Mouse (Mus musculus) left cerebral cortex, adult 2 months (tissue): ENCODE results near the gene Abcc3. TPM values are rescaled to one million over a fixed set of nuclear protein-coding genes. Genes with fewer than 3 reads are reported as not detected.
"Not testable (repeated sequence)": the region's sequence is repeated elsewhere in the genome, so short reads cannot be mapped to it uniquely, and the experiment has no call there.

Experiments used
- DNase-seq, 2 experiments: peaks; one replicate each; pipeline ENCODE4 v3.0.0; 2021 to 2022; ENCODE audit warnings: low spot score in 2 of 2, mixed read lengths in 1 of 2; ENCODE audit errors: extremely low spot score in 1 of 2
- H3K27ac ChIP-seq: fragments of 200-600 bp; 2 replicates; pipeline ENCODE4 v1.8.1; 2022
- H3K4me3 ChIP-seq: fragments of 200-600 bp; 2 replicates; pipeline ENCODE4 v1.8.1; 2022
- CTCF ChIP-seq: fragments of 200-600 bp; IDR thresholded peaks from 2 replicates; pipeline ENCODE4 v1.8.1; 2022; ENCODE audit warnings: antibody characterized with exemption, mild to moderate bottlenecking, moderate library complexity
- intact Hi-C: fragments of 180-260 bp; cut with DNase I; formaldehyde crosslinking; loops from one replicate; pipeline ENCODE4 v1.15.1; 2025
- total RNA-seq, 2 experiments: library from RNA; stranded (reverse); gene quantifications; 2 replicates each; pipeline ENCODE4 v1.2.3; 2021

Abcc3 gene
- total RNA-seq, 2 experiments from 2014 or later: 1.6 to 2.4 TPM

- intact Hi-C loops: loop anchor here (2.0 to 5.0 kb wide), 2 partner anchors 64 to 127 kb away; partner anchors contain the start of gene Rsad1
- peak; percentile 69 for TF ChIP-seq CTCF
- DNase-seq: peak in 1 of 2 experiments; percentile 47
- H3K4me3 ChIP-seq: no peak overlapping the region
- no peak overlapping the region for H3K27ac ChIP-seq
Measured at GRCm38 (mm10) chr11:94420325-94420724, 27.5 kb upstream of the Abcc3 start.

- DNase-seq: no peak
- intact Hi-C loops: no loop called here
- H3K4me3 ChIP-seq: no peak overlapping the region
- no peak overlapping the region for H3K27ac ChIP-seq
- no peak for TF ChIP-seq CTCF
Measured at GRCm38 (mm10) chr11:94419004-94419727, 26.4 kb upstream of the Abcc3 start.

DNA sequence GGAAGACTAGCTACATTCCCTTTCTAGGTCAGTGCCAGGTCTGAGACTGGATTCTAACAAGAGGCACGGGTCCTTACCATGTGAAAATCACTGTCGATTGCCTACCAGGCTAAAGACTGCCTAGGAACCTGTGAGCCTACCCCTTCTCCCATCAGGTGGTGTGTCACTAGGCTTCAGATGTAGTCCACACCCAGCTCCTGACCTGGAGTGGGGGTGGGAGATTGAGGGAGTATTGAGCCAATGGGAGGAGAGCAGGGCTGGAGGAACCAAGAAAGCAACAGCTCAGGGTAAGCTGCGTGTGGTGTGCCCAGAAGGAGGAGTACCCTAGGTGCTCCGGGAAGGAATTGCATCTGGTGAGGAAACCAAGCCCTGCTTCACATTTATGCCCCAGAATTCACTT is 21.2 kb upstream of the Abcc3 start:
- peak overlapping the region; percentile 45 for H3K27ac ChIP-seq
- intact Hi-C loops: no loop called here
- TF ChIP-seq CTCF: no peak

GRCm38 (mm10) chr11:94413516-94413915 is 20.7 kb upstream of the Abcc3 start:
- intact Hi-C loops: no loop called here
- no peak for DNase-seq
- Histone ChIP-seq H3K27ac (peak overlapping the region; percentile 45; the same call in 1 of the 2 replicates), H3K4me3 (no peak overlapping the region)
- TF ChIP-seq CTCF: no peak

More for the DNA sequence above, 21.2 kb upstream of the Abcc3 start:
- H3K4me3 ChIP-seq: no peak overlapping the region
- no peak for DNase-seq

GRCm38 (mm10) chr11:94412998-94413469 is 20.2 kb upstream of the Abcc3 start:
- Histone ChIP-seq H3K4me3 (no peak overlapping the region), H3K27ac (peak overlapping the region; percentile 45; the same call in 1 of the 2 replicates)
- TF ChIP-seq CTCF: no peak
- intact Hi-C loops: no loop called here
- peak in 1 of 2 experiments; percentile 41 for DNase-seq

GRCm38 (mm10) chr11:94412562-94412961 is 19.8 kb upstream of the Abcc3 start:
- DNase-seq: no peak
- no peak for TF ChIP-seq CTCF
- Histone ChIP-seq H3K27ac (peak overlapping the region; percentile 45; the same call in 1 of the 2 replicates), H3K4me3 (no peak overlapping the region)
- intact Hi-C loops: no loop called here

DNA sequence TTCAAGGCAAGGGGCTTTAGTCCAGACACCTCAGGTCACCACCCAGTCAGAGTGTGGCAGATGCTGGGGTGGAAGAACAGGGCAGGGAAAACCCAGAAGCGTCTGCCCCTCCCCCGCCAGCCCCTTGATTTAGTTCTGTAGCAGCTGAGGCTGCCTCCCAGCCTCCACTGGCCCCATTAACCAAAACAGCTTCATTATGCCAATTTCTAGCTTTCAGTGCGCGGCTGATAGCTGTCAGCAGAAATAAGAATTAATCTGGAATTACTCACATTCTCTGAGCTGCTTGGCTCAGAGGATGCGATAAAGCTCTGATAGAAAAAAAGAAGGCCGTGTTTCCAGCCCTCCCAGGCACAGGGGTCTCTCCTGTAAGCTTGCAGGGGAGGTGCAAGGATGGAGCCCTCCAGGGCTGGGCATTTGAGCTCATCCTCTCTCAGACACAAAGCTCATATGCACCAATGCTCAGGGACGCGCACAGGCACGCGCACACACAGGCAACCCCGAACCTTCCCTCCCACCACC is 15.1 kb upstream of the Abcc3 start:
- no peak for DNase-seq
- intact Hi-C loops: no loop called here
- peak overlapping the region; percentile 61 for H3K27ac ChIP-seq
- TF ChIP-seq CTCF: no peak
- no peak overlapping the region for H3K4me3 ChIP-seq

DNA sequence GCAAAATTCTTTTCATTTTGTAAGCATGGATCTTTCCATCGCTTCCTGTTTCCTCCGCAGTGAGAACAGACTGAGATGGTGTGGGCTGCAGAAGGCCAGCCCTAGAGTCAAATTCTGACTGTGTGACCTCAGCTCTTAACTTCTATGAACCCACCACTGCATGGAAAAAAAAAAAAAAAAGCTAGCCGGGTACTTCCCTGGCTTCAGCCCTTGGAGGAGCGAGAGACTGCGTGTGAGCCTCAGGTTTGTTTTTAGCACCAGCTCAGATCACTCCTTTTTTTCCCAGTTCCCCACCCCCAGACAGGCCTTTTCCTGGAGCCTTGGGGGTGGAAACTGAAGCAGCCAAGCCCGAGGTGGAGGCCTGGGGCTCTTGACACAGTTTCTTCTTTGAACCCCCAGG is 12.6 kb upstream of the Abcc3 start:
- Histone ChIP-seq H3K27ac (peak overlapping the region; percentile 84), H3K4me3 (no peak overlapping the region)
- DNase-seq: no peak
- no peak for TF ChIP-seq CTCF
- intact Hi-C loops: loop anchor here (2.0 kb wide), 3 partner anchors 65 to 139 kb away; partner anchors contain the start of gene Ankrd40

DNA sequence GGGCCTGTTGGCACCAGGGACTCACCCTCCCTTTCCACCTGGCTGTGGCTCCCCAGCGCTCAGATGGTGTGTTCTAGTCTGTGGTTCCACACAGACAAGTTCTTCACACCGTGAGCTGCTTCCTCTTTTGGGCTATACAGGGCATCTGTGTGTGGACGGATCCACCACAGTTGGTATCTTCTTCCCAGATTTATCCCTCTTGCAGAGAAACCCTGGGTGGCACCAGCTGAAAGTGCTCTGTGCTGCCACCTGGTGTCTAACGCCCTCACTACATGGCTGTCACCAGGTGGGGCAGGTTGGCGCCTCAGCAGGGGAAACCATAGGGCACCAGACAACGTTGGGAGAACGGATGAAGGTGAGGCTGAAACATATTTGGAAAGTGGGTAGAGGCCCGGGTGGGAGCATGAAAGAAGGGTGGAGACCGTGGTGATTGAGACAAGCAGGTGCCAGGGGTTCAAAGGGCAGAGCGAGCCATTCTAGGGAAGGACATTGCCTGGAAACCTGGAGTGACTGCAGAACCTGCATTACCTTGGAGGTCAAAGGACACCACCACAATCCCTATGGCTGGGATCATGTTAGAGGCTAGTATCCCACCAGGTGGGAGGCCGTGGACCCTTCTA is 12.0 kb upstream of the Abcc3 start:
- intact Hi-C loops: loop anchor here (2.0 to 5.0 kb wide), 4 partner anchors 64 to 167 kb away; partner anchors contain the start of gene Ankrd40
- peak; percentile 94 for TF ChIP-seq CTCF
- DNase-seq: peak; percentile 78 to 92
- Histone ChIP-seq H3K4me3 (no peak overlapping the region), H3K27ac (peak overlapping the region; percentile 84)

GRCm38 (mm10) chr11:94404178-94404577 is 11.4 kb upstream of the Abcc3 start:
- TF ChIP-seq CTCF: no peak
- Histone ChIP-seq H3K4me3 (no peak overlapping the region), H3K27ac (peak overlapping the region; percentile 58; the same call in 1 of the 2 replicates)
- intact Hi-C loops: loop anchor here (2.0 to 5.0 kb wide), 4 partner anchors 63 to 167 kb away; partner anchors contain the start of gene Ankrd40
- no peak for DNase-seq

GRCm38 (mm10) chr11:94403757-94404156 is 11.0 kb upstream of the Abcc3 start:
- DNase-seq: peak in 1 of 2 experiments; percentile 23
- intact Hi-C loops: loop anchor here (2.0 to 5.0 kb wide), 4 partner anchors 63 to 166 kb away; partner anchors contain the start of gene Ankrd40
- no peak for TF ChIP-seq CTCF

DNA sequence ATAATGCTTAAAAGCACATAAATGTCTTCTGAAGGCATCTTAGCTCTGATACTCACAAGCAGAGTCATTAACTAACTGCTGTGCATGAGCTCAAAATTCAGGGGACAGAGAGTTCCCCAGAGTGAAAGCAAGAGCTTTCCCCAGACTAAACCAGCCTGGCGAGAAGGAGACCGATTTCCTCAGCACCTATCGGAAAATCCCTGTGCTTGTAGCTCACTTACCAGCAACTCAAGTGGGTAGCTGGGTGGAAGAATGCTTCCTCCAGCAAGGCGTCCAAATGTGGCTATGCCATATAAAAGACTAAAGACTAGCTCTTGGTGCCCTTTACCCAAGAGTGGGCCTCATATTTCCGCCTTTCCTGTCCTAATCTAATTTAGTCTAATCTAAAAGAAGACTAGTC is 9.9 kb upstream of the Abcc3 start:
- no peak overlapping the region for H3K27ac ChIP-seq
- TF ChIP-seq CTCF: no peak
- H3K4me3 ChIP-seq: no peak overlapping the region
- DNase-seq: no peak
- intact Hi-C loops: loop anchor here (5.0 kb wide), 1 partner anchor 165 kb away; no protein-coding TSS in a partner anchor

More at GRCm38 (mm10) chr11:94403757-94404156, 11.0 kb upstream of the Abcc3 start:
- H3K4me3 ChIP-seq: no peak overlapping the region
- no peak overlapping the region for H3K27ac ChIP-seq

DNA sequence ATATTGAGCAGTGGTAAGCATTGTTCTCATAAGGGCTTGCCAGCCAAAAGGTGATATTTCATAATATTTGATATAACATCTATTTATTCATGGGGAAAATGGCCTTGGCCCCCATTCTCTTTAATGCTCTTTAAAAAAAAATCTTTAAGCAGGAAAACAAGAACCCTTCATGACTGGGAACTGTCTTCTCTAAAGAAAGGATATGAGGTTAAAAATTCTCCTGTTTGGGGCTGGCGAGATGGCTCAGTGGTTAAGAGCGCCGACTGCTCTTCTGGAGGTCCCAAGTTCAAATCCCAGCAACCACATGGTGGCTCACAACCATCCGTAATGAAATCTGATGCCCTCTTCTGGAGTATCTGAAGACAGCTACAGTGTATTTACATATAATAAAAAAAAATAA is 9.2 kb upstream of the Abcc3 start:
- H3K27ac ChIP-seq, DNase-seq, H3K4me3 ChIP-seq: not testable (repeated sequence)
- intact Hi-C loops: loop anchor here (5.0 kb wide), 1 partner anchor 165 kb away; no protein-coding TSS in a partner anchor
